Mouse (Mus musculus) intestine, embryonic 15.5 days (tissue): Measurements from ENCODE around the gene Gas6. TPM values are rescaled to one million over a fixed set of nuclear protein-coding genes. Genes with fewer than 3 reads are reported as not detected.

Experiments used
- ATAC-seq: fragments of 200-750 bp; cut with Nextera tagmentation; 2 replicates; pipeline ENCODE4 v1.8.0; 2017; ENCODE audit warnings: moderate TSS enrichment, moderate library complexity
- H3K27ac ChIP-seq: fragments of 300-500 bp; sonication (generic); 2 replicates; pipeline ENCODE4 v1.5.1; 2015; ENCODE audit warnings: mild to moderate bottlenecking, inconsistent platforms
- H3K27me3 ChIP-seq: fragments of 300-500 bp; sonication (generic); replicated peaks from 2 replicates; pipeline ENCODE4 v1.6.1; 2015; ENCODE audit warnings: inconsistent platforms
- H3K36me3 ChIP-seq: fragments of 300-500 bp; sonication (generic); 2 replicates; pipeline ENCODE4 v1.6.1; 2015; ENCODE audit warnings: inconsistent platforms
- H3K4me1 ChIP-seq: fragments of 300-500 bp; sonication (generic); replicated peaks from 2 replicates; pipeline ENCODE4 v1.6.1; 2015; ENCODE audit warnings: inconsistent platforms
- H3K4me2 ChIP-seq: fragments of 300-500 bp; sonication (generic); replicated peaks from 2 replicates; pipeline ENCODE4 v1.6.1; 2015; ENCODE audit warnings: mild to moderate bottlenecking, inconsistent platforms
- H3K4me3 ChIP-seq: fragments of 300-500 bp; sonication (generic); replicated peaks from 2 replicates; pipeline ENCODE4 v1.5.1; 2015; ENCODE audit warnings: inconsistent platforms
- H3K9ac ChIP-seq: fragments of 300-500 bp; sonication (generic); 2 replicates; pipeline ENCODE4 v1.6.1; 2015; ENCODE audit warnings: inconsistent platforms
- H3K9me3 ChIP-seq: fragments of 300-500 bp; sonication (generic); 2 replicates; pipeline ENCODE4 v1.6.1; 2016; ENCODE audit warnings: inconsistent platforms
- WGBS: fragments of 180-500 bp; shearing (Covaris S2); methylation state at CpG from one replicate; pipeline ENCODE4 v1.1.7; 2015; 5-methylcytosine and 5-hydroxymethylcytosine counted together
- polyA plus RNA-seq: library from polyadenylated mRNA; unstranded; fragments of >200 nt; fragmentation: Nextera tagmentation; extraction: Ambion mirVana; gene quantifications from 2 replicates; pipeline ENCODE4 v1.2.1, GENCODE M21; 2015

The Gas6 gene
- 50.9 and 57.8 TPM in 2 replicates for polyA plus RNA-seq

- Histone ChIP-seq H3K4me2 (peak within 1 kb of the TSS; percentile 96), H3K9me3 (no peaks in the 10 kb centered on the region), H3K4me1 (peaks cover 15% of the 10 kb centered on the region), H3K4me3 (peak within 1 kb of the TSS; percentile 65), H3K9ac (peak within 1 kb of the TSS; percentile 65), H3K27me3 (peaks cover 4% of the 10 kb centered on the region; the same call in 1 of the 2 replicates), H3K27ac (no peak within 1 kb of the TSS), H3K36me3 (no peaks in the 10 kb centered on the region)
- ATAC-seq = peak; percentile 76
- WGBS = 2% methylated on average over 56 of the region's 64 CpGs
These were observed at the start of gene Gas6 for GRCm38 (mm10) chr8:13493858-13494631. Gene Gas6 (minus strand): TSS chr8:13494490.

DNA sequence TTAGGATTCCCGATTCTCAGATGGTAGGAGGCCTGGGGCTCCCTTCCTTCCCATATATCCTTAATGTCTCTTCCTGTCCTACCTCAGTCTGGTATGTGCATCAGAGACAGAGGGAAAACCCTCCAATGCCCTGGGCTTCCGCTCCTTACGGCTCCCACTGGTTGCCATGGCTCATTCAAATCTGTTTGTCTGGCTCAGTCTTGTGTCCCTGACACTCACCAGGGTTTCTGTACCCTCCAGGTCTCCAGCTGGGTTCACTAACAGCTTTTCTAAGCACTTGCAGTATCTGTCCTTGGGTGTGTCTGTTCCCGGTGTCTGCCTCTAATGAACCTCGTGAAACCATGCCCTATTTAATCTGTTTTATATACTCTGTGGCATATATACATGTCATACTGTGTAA is 47.2 kb upstream of the Gas6 start:
- Histone ChIP-seq H3K9me3 (no peaks in the 10 kb centered on the region), H3K4me1 (no peaks in the 10 kb centered on the region), H3K9ac (no peak overlapping the region), H3K4me3 (no peak overlapping the region), H3K27me3 (no peaks in the 10 kb centered on the region), H3K27ac (no peak overlapping the region), H3K4me2 (no peak overlapping the region), H3K36me3 (no peaks in the 10 kb centered on the region)
- ATAC-seq = no peak
- 69% methylated on average over 5 of the region's 5 CpGs for WGBS

DNA sequence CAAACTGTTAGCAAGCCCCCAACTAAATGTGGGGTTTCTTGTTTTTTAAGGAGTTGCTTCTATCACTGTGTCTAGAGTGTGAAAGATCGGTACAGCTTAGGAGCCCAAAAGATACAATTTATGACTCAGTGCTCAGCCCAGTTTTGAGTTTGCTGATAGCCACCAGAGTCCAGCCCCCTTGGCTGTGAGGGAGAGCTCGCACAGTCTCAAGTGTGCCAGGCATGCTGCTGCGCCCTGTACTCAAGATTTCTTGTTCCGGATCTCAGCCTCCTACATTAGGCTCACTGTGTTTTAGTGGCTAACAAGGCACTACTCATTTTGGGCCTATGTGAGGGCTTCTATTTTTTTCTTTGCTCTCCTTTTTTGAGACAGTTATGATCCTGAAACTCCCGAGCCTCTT is 45.8 kb upstream of the Gas6 start:
- Histone ChIP-seq H3K27me3 (no peaks in the 10 kb centered on the region), H3K4me3 (no peak overlapping the region), H3K4me1 (no peaks in the 10 kb centered on the region), H3K36me3 (no peaks in the 10 kb centered on the region), H3K27ac (no peak overlapping the region), H3K9ac (no peak overlapping the region), H3K4me2 (no peak overlapping the region), H3K9me3 (no peaks in the 10 kb centered on the region)
- 85% methylated on average over 5 of the region's 5 CpGs for WGBS
- no peak for ATAC-seq

GRCm38 (mm10) chr8:13538821-13539220 is 44.5 kb upstream of the Gas6 start:
- H3K4me1 ChIP-seq = no peaks in the 10 kb centered on the region
- no peaks in the 10 kb centered on the region for H3K9me3 ChIP-seq
- no peaks in the 10 kb centered on the region for H3K36me3 ChIP-seq
- H3K9ac ChIP-seq = no peak overlapping the region
- H3K4me3 ChIP-seq = no peak overlapping the region
- ATAC-seq = peak; percentile 49; the same call in 1 of the 2 replicates
- 48% methylated on average over 6 of the region's 6 CpGs for WGBS
- H3K27me3 ChIP-seq = no peaks in the 10 kb centered on the region
- no peak overlapping the region for H3K27ac ChIP-seq
- H3K4me2 ChIP-seq = no peak overlapping the region

GRCm38 (mm10) chr8:13537102-13537501 is 42.8 kb upstream of the Gas6 start:
- no peak overlapping the region for H3K4me3 ChIP-seq
- WGBS = 50% methylated on average over 2 of the region's 2 CpGs
- H3K9me3 ChIP-seq = no peaks in the 10 kb centered on the region
- H3K27ac ChIP-seq = no peak overlapping the region
- H3K36me3 ChIP-seq = no peaks in the 10 kb centered on the region
- no peak overlapping the region for H3K9ac ChIP-seq
- H3K4me2 ChIP-seq = no peak overlapping the region
- H3K4me1 ChIP-seq = no peaks in the 10 kb centered on the region
- no peaks in the 10 kb centered on the region for H3K27me3 ChIP-seq
- ATAC-seq = no peak

- no peaks in the 10 kb centered on the region for H3K36me3 ChIP-seq
- ATAC-seq = no peak
- H3K27ac ChIP-seq = no peak overlapping the region
- H3K27me3 ChIP-seq = no peaks in the 10 kb centered on the region
- H3K4me2 ChIP-seq = no peak overlapping the region
- H3K4me1 ChIP-seq = peaks cover 28% of the 10 kb centered on the region
- no peak overlapping the region for H3K4me3 ChIP-seq
- 62% methylated on average over 8 of the region's 8 CpGs for WGBS
- H3K9me3 ChIP-seq = no peaks in the 10 kb centered on the region
- no peak overlapping the region for H3K9ac ChIP-seq
These were observed 38.8 kb upstream of the Gas6 start for GRCm38 (mm10) chr8:13533123-13533522.

GRCm38 (mm10) chr8:13531602-13532171 is 37.4 kb upstream of the Gas6 start:
- peak overlapping the region; percentile 68 for H3K27ac ChIP-seq
- H3K4me3 ChIP-seq = no peak overlapping the region

GRCm38 (mm10) chr8:13530941-13531340 is 36.7 kb upstream of the Gas6 start:
- Histone ChIP-seq H3K27ac (peak overlapping the region; percentile 71), H3K4me1 (peaks cover 28% of the 10 kb centered on the region), H3K9ac (no peak overlapping the region), H3K4me3 (no peak overlapping the region), H3K4me2 (no peak overlapping the region), H3K36me3 (no peaks in the 10 kb centered on the region), H3K27me3 (no peaks in the 10 kb centered on the region), H3K9me3 (peaks cover 5% of the 10 kb centered on the region; the same call in 1 of the 2 replicates)
- 25% methylated on average over 5 of the region's 5 CpGs for WGBS
- ATAC-seq = peak; percentile 71

More at GRCm38 (mm10) chr8:13531602-13532171, 37.4 kb upstream of the Gas6 start:
- peaks cover 5% of the 10 kb centered on the region; the same call in 1 of the 2 replicates for H3K9me3 ChIP-seq
- 42% methylated on average over 9 of the region's 9 CpGs for WGBS
- peak; percentile 21; the same call in 1 of the 2 replicates for ATAC-seq
- H3K4me1 ChIP-seq = peaks cover 28% of the 10 kb centered on the region
- no peak overlapping the region for H3K4me2 ChIP-seq
- no peak overlapping the region for H3K9ac ChIP-seq
- no peaks in the 10 kb centered on the region for H3K36me3 ChIP-seq
- no peaks in the 10 kb centered on the region for H3K27me3 ChIP-seq

DNA sequence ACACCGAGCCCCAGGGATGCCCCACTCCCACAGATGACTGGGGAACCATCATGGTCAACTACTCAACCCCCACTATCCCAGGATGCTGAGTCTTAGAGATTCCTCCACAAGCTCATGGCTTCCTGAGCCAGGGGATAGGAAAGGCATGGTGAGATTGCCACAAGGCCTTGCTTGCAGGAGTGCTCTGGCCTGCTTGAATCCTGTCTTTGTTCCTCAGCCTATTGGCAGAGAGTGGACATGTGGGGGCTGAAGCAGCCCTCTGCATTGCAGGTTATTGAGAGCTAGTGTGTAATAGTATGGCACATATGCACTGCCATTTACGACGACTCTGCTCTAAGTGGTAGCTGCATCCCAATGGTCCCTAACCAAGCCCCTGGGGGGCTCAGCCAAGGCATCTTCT is 36.1 kb upstream of the Gas6 start:
- H3K9ac ChIP-seq = no peak overlapping the region
- peak overlapping the region; percentile 71 for H3K27ac ChIP-seq
- H3K4me2 ChIP-seq = no peak overlapping the region
- H3K36me3 ChIP-seq = no peaks in the 10 kb centered on the region
- peaks cover 5% of the 10 kb centered on the region; the same call in 1 of the 2 replicates for H3K9me3 ChIP-seq
- peaks cover 28% of the 10 kb centered on the region for H3K4me1 ChIP-seq
- 82% methylated on average over 3 of the region's 3 CpGs for WGBS
- ATAC-seq = peak; percentile 17
- H3K27me3 ChIP-seq = no peaks in the 10 kb centered on the region
- H3K4me3 ChIP-seq = no peak overlapping the region

- no peak overlapping the region for H3K9ac ChIP-seq
- no peak overlapping the region for H3K4me3 ChIP-seq
- peak; percentile 38 for ATAC-seq
- peaks cover 5% of the 10 kb centered on the region; the same call in 1 of the 2 replicates for H3K9me3 ChIP-seq
- no peaks in the 10 kb centered on the region for H3K36me3 ChIP-seq
- H3K27me3 ChIP-seq = no peaks in the 10 kb centered on the region
- 52% methylated on average over 7 of the region's 7 CpGs for WGBS
- peak overlapping the region; percentile 71 for H3K27ac ChIP-seq
- peaks cover 28% of the 10 kb centered on the region for H3K4me1 ChIP-seq
- H3K4me2 ChIP-seq = no peak overlapping the region
These were observed 35.6 kb upstream of the Gas6 start for GRCm38 (mm10) chr8:13529891-13530316.

GRCm38 (mm10) chr8:13529011-13529840 is 34.9 kb upstream of the Gas6 start:
- no peak overlapping the region for H3K9ac ChIP-seq

GRCm38 (mm10) chr8:13521392-13521791 is 27.1 kb upstream of the Gas6 start:
- peak; percentile 86 for ATAC-seq

More at GRCm38 (mm10) chr8:13529011-13529840, 34.9 kb upstream of the Gas6 start:
- no peaks in the 10 kb centered on the region for H3K27me3 ChIP-seq
- H3K4me1 ChIP-seq = peaks cover 28% of the 10 kb centered on the region
- peaks cover 5% of the 10 kb centered on the region; the same call in 1 of the 2 replicates for H3K9me3 ChIP-seq
- no peak overlapping the region for H3K4me3 ChIP-seq
- ATAC-seq = 0 out of 2 replicates have a peak, but pooled peaks have one; percentile 15
- no peaks in the 10 kb centered on the region for H3K36me3 ChIP-seq
- WGBS = 50% methylated on average over 15 of the region's 15 CpGs
- peak overlapping the region; percentile 71 for H3K27ac ChIP-seq
- H3K4me2 ChIP-seq = no peak overlapping the region

More at GRCm38 (mm10) chr8:13521392-13521791, 27.1 kb upstream of the Gas6 start:
- H3K4me1 ChIP-seq = peaks cover 25% of the 10 kb centered on the region
- H3K36me3 ChIP-seq = no peaks in the 10 kb centered on the region
- no peak overlapping the region for H3K4me2 ChIP-seq
- H3K9ac ChIP-seq = no peak overlapping the region
- H3K27me3 ChIP-seq = no peaks in the 10 kb centered on the region
- 19% methylated on average over 7 of the region's 7 CpGs for WGBS
- no peak overlapping the region for H3K4me3 ChIP-seq
- H3K27ac ChIP-seq = peak overlapping the region; percentile 64; the same call in 1 of the 2 replicates
- no peaks in the 10 kb centered on the region for H3K9me3 ChIP-seq
